Mouse (Mus musculus) right cerebral cortex, postnatal 4 days (tissue): ENCODE measurements at regions not wholly inside any gene's neighbourhood (a gene's known extent, or its start where the extent isn't known, plus 50 kb on each side); places are given as distances from the start of the nearest gene placed in this dataset.

Experiments
- DNase-seq: peaks from one replicate; pipeline ENCODE4 v3.0.0-alpha.2; 2022

DNA sequence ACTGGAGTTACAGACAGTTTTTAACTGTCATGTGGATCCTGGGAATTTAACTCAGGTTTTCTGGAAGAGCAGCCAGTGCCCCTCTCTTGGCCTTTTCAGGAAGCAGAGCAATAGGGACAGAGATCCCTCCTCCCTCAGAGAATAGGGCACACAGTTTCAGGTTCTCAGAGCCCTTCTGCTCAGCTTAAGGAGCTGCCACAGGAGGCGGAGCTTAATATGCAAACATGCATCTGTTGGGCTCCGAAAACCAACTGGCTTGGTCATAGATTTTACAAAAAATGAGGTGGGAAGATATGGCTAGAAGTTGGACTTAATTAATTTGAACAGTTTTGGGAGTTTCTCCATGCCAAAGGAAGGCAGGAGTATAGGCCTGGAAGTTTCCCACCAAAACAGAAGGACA lies 61.9 kb upstream of the Znrf2 start:
- no peak for DNase-seq

DNA sequence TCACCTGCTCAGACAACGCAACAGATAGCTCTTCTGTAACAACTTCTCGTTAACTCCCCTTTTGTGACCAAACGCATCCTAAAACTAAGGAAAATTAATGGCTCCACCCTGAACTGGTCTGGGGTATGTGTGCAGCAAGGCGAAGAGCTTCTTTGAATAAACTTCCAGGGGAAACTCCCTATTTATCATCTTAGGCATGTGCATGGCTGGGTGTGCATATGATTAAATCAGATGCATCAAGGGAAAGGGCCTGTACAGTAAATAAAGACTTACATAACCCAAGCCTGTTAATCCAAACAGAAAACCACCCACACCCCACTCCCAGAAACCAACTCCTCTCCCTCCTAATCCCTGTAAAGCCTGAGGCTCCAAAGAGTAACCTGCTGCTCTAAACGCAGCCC lies 59.2 kb upstream of the Znrf2 start:
- DNase-seq, result no peak

DNA sequence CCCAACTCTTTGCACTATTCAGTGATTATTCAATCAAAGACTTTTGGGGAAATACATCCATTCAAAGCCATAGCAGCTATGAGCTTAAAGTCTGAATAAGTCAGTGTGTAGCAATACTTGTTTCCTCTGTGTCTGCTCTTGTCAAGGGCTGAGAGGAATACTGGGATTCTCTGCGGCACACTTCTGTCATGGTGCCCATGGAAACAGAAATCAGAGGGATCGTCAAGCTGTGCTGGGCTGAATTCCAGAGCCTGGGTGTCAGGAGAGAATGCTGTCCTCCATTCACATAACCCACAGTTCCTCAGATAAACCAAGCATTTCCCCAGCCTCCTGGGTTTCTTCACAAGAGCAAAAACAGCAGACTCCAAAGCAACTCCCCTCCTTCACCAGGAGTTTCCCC lies 58.6 kb upstream of the Znrf2 start:
- peak; percentile 74 for DNase-seq

DNA sequence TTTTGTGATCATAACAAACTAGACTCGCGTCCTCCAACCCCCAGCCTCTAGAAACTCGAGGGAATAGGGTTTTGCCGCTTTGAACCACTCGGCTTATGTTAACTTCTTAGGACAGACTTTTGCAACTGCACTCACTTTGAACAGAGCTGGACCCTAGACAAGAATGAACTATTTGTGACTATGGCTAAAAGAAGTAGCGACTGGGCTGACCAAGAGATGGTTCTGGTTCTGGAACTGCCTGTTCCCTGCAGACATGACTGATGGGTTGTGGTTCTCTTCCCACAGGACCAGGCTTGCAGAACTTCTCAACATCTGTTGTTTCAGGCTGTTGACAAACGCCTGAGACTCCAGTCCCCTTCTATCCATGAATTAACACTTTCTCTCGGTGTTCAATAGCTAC lies 57.5 kb upstream of the Znrf2 start:
- no peak for DNase-seq

DNA sequence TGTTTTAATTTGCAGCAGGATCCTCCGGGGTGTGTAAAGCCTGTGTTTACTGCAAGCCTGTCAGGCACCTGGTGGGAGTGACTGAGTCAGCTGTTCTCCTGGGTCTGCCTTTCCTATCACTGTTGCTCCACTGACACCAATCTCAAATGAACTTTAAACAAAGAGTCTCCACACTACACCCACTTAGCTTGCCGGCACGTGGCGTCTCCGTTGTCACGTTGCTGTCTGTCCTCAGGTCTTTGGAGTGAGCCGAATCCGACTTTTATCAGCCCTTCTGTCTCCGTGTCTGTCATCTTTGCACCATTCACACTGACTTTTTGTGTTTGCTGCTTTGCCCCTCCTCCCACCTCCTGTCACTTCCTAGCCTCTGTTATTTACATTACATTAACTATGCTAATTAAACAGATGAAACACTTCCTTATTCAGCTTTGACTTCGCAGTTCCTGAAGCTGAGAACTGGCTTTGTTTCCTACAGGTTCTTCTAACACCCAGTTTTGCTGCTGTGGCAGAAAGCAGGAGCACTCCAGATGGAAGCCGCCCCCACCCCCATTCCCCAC lies 56.7 kb upstream of the Znrf2 start:
- peak; percentile 15 for DNase-seq

DNA sequence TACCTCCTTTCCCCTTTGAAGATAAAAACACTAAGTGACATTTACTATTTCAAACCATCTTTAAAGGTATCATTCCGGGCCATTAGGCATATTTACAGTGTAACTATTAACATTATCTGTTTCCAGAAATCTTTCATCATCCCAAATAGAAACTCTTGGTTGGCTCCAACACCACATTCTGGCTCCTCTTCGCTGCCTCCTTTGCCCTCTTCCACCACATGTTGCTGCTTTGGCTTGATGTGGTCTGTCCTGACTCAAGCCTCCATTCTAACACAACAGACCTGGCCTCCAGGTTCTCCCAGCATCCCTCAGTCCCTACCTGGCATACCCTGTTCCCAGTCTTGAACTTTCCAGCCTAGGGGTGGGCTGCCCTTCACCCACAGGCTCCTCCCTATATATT lies 56.2 kb upstream of the Znrf2 start:
- no peak for DNase-seq

DNA sequence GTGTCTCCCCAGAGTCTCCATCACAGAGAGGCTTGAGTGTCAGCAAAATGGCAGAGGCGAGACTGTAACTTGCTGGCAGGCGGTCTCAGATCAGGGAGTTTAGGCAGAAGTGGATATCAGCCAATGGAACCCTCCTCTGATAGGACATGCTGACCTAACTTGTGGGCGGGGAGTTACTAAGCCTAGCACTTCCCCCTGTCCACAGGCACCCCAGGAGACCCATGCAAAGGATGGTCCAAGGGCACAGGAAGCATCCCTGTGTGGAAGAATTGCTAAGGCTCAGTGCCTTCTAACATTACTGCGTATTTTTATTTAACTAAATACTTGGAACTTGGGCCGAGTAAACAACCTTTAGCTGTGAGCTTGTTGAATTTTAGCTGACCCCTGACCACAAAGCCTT lies 54.7 kb upstream of the Znrf2 start:
- DNase-seq, result no peak

DNA sequence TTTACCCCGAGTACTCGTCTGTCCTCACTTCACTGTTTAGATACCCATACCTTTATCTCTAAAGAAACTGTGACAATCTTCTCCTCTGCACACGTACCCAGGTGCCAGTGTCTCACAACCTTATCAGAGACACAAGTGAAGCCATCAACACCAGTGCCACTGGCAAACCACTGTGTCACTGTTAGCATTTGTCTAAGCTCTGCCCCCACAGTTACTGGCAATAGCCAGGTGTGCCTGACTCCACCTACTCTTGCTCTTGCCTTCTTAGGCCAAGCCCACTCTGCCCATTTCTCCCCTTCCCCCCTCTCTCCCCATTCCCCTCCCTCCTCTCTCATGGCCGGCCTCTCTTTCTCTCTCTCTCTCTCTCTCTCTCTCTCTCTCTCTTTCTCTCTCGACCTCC lies 54.2 kb upstream of the Znrf2 start:
- DNase-seq, result no peak

DNA sequence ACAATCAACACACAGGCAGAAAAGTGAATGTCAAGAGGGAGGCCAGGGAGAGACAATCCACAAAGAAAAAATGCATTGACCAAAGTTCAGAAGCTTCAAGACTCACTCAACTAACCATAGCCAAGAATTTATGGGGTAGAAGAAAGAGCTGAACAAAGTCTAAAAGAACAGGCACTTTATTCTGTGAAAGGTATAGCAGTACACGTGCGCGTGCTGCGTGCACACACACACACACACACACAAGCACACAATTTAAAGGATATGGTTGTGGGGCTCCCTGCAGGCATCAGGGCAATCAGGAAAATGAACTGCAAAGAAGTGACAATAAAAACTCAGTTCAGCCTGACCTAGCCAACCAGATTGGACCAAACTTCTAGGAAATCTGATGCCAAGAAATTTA lies 53.0 kb upstream of the Znrf2 start:
- no peak for DNase-seq

DNA sequence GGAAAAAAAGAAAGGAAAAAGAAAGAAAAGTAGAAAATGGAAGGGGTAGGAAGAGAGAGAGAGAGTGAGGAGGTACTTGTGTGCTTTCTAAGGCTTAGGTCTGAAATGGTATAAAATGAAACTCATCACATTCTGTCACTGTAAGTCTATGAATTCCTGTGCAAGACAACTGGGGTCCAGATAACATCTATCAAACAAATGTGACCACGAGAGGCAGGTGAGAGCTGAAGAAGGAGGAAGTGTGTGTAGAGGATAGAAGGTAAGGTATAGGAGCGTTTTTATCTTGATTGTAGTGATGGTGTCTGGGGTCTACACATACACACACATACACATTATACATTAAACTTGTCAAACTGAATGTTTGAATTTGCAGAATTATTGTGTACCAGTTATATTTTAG lies 51.0 kb upstream of the Znrf2 start:
- DNase-seq, result no peak

DNA sequence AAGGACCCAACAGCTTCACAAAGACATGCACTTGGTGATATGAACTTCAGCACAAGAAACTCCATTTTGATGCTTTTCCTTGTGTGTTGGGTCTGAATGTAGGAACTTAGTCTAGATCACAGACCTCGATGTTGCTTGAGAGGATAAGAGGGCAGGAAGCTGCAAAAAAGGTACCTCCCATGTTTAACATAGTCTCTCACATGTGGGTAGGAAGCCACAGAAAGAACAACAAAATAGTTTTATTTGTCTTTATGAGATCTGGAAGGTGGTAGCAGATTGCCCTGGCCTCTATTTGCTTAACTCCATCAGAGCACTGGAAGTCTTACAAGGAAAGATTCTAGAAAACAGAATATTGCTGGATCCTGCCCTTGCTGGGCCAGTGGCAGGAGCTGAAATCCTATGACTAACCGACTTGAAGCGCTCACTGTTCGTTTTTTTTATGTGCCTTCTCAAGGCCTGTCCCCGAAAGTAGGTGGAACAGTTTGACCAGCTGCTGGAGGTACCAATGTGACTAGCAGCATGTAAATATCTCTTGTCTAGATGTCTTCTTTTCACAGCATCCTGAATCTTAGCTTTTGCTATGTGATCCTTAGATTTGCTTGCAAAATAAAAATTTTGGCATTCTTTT lies 50.1 kb upstream of the Znrf2 start:
- DNase-seq, result no peak
